31 mouse cellular contexts compared by ENCODE assay signal in the genomic region with DNA sequence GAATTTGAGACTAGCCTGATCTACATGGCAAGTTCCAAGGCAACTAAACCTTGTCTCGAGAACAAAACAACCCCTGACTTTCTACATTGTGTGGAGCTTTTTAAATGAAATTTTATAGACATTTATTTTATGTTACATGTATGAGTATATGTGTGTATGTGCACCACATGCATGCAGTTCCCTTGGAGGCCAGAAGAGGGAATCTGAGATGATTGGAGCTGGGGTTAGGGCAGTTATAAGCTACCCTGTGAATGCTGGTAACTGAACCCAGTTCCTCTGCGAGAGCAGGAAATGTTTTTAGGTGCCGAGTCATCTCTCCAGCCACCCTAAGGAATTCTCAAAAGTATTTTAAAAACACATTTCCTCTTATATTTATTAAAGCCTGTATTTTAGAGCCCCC. TPM values are rescaled to one million over a fixed set of nuclear protein-coding genes. Genes with fewer than 3 reads are reported as not detected.
"Had no signal": no experiment of that assay in that cellular context is flagged by ENCODE, and none has a peak within 500 bp of the region (broad histone marks: within the 10 kb centered on the region; RNA-seq: fewer than 3 reads in every experiment).

No protein-coding gene starts in this region.

- H3K36me3 ChIP-seq: limb, embryonic 12.5 days; limb, embryonic 15.5 days had no signal

- H3K4me3 ChIP-seq: limb, embryonic 12.5 days; limb, embryonic 15.5 days had no signal

- DNase-seq: kidney, adult 18-20 months; kidney, adult 9 months; kidney, postnatal 25 days; liver, postnatal 0 days; lung, embryonic 14.5 days; lung, postnatal 14 days; lung, postnatal 4 days; midbrain, embryonic 14.5 days; right cerebral cortex, adult 18-20 months; right cerebral cortex, postnatal 14 days; right cerebral cortex, postnatal 4 days; thymus, adult 2 months; thymus, postnatal 14 days; thymus, postnatal 4 days had no signal

- H3K27ac ChIP-seq: limb, embryonic 12.5 days; limb, embryonic 15.5 days; liver, embryonic 14.5 days; stomach, postnatal 0 days had no signal

- H3K9ac ChIP-seq: limb, embryonic 12.5 days; limb, embryonic 15.5 days; liver, embryonic 14.5 days; liver, postnatal 0 days; lung, embryonic 14.5 days had no signal

- H3K9me3 ChIP-seq: limb, embryonic 15.5 days had no signal

- ATAC-seq: liver, postnatal 0 days had no signal

- H3K4me2 ChIP-seq: limb, embryonic 12.5 days; limb, embryonic 15.5 days; liver, embryonic 11.5 days; lung, embryonic 14.5 days; midbrain, embryonic 11.5 days had no signal

- H3K27me3 ChIP-seq: limb, embryonic 15.5 days had no signal

- H3K4me1 ChIP-seq: limb, embryonic 12.5 days; limb, embryonic 15.5 days had no signal

RNA-seq across cellular contexts. Expression of gene Prss42, which starts 9.8 kb away (rescaled TPM):
- total RNA-seq: layer of hippocampus, postnatal 25 days; left cerebral cortex, adult 18-20 months; left cerebral cortex, postnatal 10 days; left cerebral cortex, postnatal 36 days; megakaryocyte progenitor cell, adult 5-6 weeks; megakaryocyte-erythroid progenitor cell, adult 5-6 weeks; midbrain, postnatal 0 days had no signal
- polyA plus RNA-seq: kidney, embryonic 16.5 days; limb, embryonic 12.5 days; limb, embryonic 15.5 days; liver, embryonic 11.5 days; liver, postnatal 0 days; lung, embryonic 14.5 days; midbrain, embryonic 11.5 days; midbrain, embryonic 14.5 days; midbrain, postnatal 0 days; neural tube, embryonic 11.5 days; neural tube, embryonic 14.5 days; stomach, postnatal 0 days; thymus, adult 2 months had no signal

RNA-seq across cellular contexts. Expression of gene Prss44, which starts 25.6 kb away (rescaled TPM):
- total RNA-seq: layer of hippocampus, postnatal 25 days; left cerebral cortex, adult 18-20 months; left cerebral cortex, postnatal 10 days; left cerebral cortex, postnatal 36 days; megakaryocyte progenitor cell, adult 5-6 weeks; megakaryocyte-erythroid progenitor cell, adult 5-6 weeks; midbrain, postnatal 0 days had no signal
- polyA plus RNA-seq: kidney, embryonic 16.5 days; limb, embryonic 12.5 days; limb, embryonic 15.5 days; liver, embryonic 11.5 days; liver, embryonic 14.5 days; liver, postnatal 0 days; lung, embryonic 14.5 days; midbrain, embryonic 11.5 days; midbrain, embryonic 14.5 days; midbrain, postnatal 0 days; neural tube, embryonic 11.5 days; neural tube, embryonic 14.5 days; stomach, embryonic 14.5 days; stomach, postnatal 0 days had no signal

RNA-seq across cellular contexts. Expression of gene Prss43, which starts 38.3 kb away (rescaled TPM):
- total RNA-seq: megakaryocyte progenitor cell, adult 5-6 weeks; megakaryocyte-erythroid progenitor cell, adult 5-6 weeks; midbrain, postnatal 0 days had no signal
- polyA plus RNA-seq: kidney, embryonic 16.5 days; limb, embryonic 12.5 days; limb, embryonic 15.5 days; liver, embryonic 11.5 days; liver, embryonic 14.5 days; liver, postnatal 0 days; lung, embryonic 14.5 days; midbrain, embryonic 11.5 days; midbrain, embryonic 14.5 days; neural tube, embryonic 11.5 days; neural tube, embryonic 14.5 days; stomach, embryonic 14.5 days; stomach, postnatal 0 days; thymus, adult 2 months had no signal

RNA-seq across cellular contexts. Expression of gene Pth1r, which starts 41.2 kb away (rescaled TPM):
- total RNA-seq: megakaryocyte-erythroid progenitor cell, adult 5-6 weeks had no signal

RNA-seq across cellular contexts. Expression of gene Prss45, which starts 46.2 kb away (rescaled TPM):
- total RNA-seq: megakaryocyte progenitor cell, adult 5-6 weeks; megakaryocyte-erythroid progenitor cell, adult 5-6 weeks had no signal
- polyA plus RNA-seq: kidney, embryonic 16.5 days; limb, embryonic 12.5 days; limb, embryonic 15.5 days; liver, embryonic 11.5 days; liver, embryonic 14.5 days; liver, postnatal 0 days; lung, embryonic 14.5 days; midbrain, embryonic 11.5 days; midbrain, embryonic 14.5 days; neural tube, embryonic 11.5 days; neural tube, embryonic 14.5 days; stomach, embryonic 14.5 days; stomach, postnatal 0 days; thymus, adult 2 months had no signal
